Mouse (Mus musculus): ENCODE results near the gene Ccdc78.

Gene Ccdc78

GRCm38 (mm10) chr17:25810890-25811289, 24.5 kb downstream of the Ccdc78 start:
- no peak for DNase-seq (ENCODE audit: low read depth, low spot score)

- no peak for DNase-seq (ENCODE audit: low read depth, low spot score)
Observed at GRCm38 (mm10) chr17:25813471-25813870, 27.1 kb downstream of the Ccdc78 start.

- no peak for DNase-seq (ENCODE audit: low read depth, low spot score)
Observed at GRCm38 (mm10) chr17:25817662-25818061, 31.3 kb downstream of the Ccdc78 start.

- DNase-seq (ENCODE audit: low read depth, low spot score): no peak
Observed at GRCm38 (mm10) chr17:25818851-25819780, 32.7 kb downstream of the Ccdc78 start.

GRCm38 (mm10) chr17:25823452-25823851, 37.1 kb downstream of the Ccdc78 start, which contains the start of gene Wdr24:
Gene Wdr24 (plus strand): TSS chr17:25823627.
- peak; percentile 78 for DNase-seq (ENCODE audit: low read depth, low spot score)

- no peak for DNase-seq (ENCODE audit: low read depth, low spot score)
Observed at GRCm38 (mm10) chr17:25824362-25825142, 38.2 kb downstream of the Ccdc78 start.

GRCm38 (mm10) chr17:25825311-25825710, 38.9 kb downstream of the Ccdc78 start:
- no peak for DNase-seq (ENCODE audit: low read depth, low spot score)

GRCm38 (mm10) chr17:25825984-25826570, 39.7 kb downstream of the Ccdc78 start:
- DNase-seq (ENCODE audit: low read depth, low spot score): no peak

- no peak for DNase-seq (ENCODE audit: low read depth, low spot score)
Observed at GRCm38 (mm10) chr17:25827011-25827410, 40.6 kb downstream of the Ccdc78 start.

GRCm38 (mm10) chr17:25827546-25828222, 41.3 kb downstream of the Ccdc78 start:
- DNase-seq (ENCODE audit: low read depth, low spot score): no peak

- no peak for DNase-seq (ENCODE audit: low read depth, low spot score)
Observed at GRCm38 (mm10) chr17:25828223-25828594, 41.8 kb downstream of the Ccdc78 start.

GRCm38 (mm10) chr17:25828712-25829557, 42.6 kb downstream of the Ccdc78 start, which contains the start of gene Jmjd8:
Gene Jmjd8 (plus strand): TSS chr17:25828867.
- DNase-seq (ENCODE audit: low read depth, low spot score): peak; percentile 48

- DNase-seq (ENCODE audit: low read depth, low spot score): no peak
Observed at GRCm38 (mm10) chr17:25829558-25830017, 43.2 kb downstream of the Ccdc78 start.

GRCm38 (mm10) chr17:25830200-25830753, 43.9 kb downstream of the Ccdc78 start:
- no peak for DNase-seq (ENCODE audit: low read depth, low spot score)

- DNase-seq (ENCODE audit: low read depth, low spot score): no peak
Observed at GRCm38 (mm10) chr17:25830806-25831431, 44.5 kb downstream of the Ccdc78 start.

GRCm38 (mm10) chr17:25831451-25832281, 45.3 kb downstream of the Ccdc78 start:
- DNase-seq (ENCODE audit: low read depth, low spot score): no peak

- peak; percentile 98 for DNase-seq (ENCODE audit: low read depth, low spot score)
Observed at GRCm38 (mm10) chr17:25832436-25833290, 46.3 kb downstream of the Ccdc78 start.

- DNase-seq (ENCODE audit: low read depth, low spot score): peak; percentile 57
Observed at GRCm38 (mm10) chr17:25833291-25833663, 46.9 kb downstream of the Ccdc78 start, which contains the start of gene Stub1. Gene Stub1 (minus strand): TSS chr17:25833404.
